Mouse (Mus musculus) urinary bladder, postnatal 14 days (tissue): ENCODE results near the gene Csnk1d.

Experiments
- DNase-seq: peaks from one replicate; pipeline ENCODE4 v3.0.0; 2021; ENCODE audit warnings: low spot score

Csnk1d gene

GRCm38 (mm10) chr11:120987608-120988007 lies 3.5 kb downstream of the Csnk1d start:
- no peak for DNase-seq

- no peak for DNase-seq
Measured at GRCm38 (mm10) chr11:120984448-120985330, 6.4 kb downstream of the Csnk1d start.

GRCm38 (mm10) chr11:120982459-120982858 lies 8.7 kb downstream of the Csnk1d start:
- no peak for DNase-seq

DNA sequence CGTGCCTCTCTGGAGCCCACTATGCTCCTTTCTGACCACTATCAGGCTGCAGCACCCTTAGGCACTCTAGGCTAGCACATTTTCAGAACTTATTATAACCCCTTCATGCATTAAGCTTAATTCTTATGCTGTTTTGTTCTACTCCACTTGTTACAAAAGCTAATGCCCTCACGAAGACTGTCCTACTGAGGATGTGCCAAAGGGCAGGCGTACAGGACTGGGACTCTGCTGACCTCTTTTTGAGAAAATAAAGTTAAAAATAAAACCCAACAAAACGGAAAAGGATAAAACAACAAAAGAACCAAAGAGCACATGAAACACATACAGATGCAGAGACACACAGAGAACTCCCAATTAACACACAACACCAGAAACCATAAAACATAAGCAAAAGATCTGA lies 9.5 kb downstream of the Csnk1d start:
- DNase-seq: no peak

DNA sequence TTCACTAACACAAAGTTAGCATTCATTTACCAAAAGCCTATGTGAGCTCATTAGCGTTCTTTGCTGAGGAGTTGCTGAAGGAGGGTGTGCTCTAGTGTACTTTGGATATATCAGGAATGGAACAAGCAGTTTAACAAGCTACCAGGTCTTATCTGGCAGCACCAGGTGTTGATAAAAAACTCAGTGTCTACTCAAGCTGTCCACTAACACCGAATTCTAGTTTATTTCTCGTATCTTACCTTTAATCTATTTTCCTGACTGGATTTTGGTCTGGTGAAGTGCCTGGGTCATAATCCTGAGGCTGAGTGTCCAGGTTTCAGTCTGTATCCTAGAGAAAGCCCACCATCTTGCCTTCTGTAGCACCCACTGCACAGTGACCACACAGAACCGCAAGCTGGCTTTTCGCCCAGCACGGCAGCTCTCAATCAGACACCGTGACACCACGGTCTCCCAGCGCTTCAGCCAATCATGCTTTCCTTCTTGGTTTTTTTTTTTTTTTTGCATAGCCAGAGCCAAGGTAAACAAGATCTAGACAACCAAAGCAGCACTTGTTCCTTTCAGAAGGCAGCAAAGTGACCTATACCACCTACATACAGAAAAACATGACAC lies 10.6 kb downstream of the Csnk1d start:
- no peak for DNase-seq

DNA sequence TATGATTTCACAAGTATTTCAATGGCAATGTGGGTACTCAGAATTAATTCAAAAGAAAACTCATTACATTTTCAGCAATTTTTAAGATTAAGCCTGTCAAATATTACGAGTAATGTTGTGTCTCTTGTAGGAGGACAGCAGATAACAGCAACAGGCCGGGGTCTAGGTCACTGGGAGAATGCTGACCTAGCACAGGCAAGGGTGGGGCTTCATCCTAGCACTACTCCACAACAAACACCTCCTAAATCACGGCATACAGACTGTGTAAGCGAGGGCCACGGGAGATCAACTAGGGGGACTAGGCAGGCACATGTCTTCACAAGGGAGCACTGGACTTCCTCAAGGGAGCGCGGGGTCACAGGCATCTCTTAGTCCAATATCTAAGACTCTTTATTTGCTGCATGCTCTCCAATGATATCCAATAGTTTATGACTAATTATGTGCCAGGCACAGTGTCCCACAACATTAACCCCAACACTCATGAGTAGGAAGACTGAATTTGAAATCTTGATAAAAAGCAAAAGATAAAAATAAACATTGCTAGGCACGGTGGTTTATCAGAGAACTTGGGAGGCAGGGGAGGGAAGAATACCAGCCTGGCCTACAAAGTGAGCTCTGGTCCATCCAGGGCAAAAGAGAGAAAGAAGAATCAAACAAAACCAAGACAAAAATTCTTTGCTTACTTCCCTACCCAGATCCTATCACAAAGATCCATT lies 11.3 kb downstream of the Csnk1d start:
- no peak for DNase-seq

- no peak for DNase-seq
Measured at GRCm38 (mm10) chr11:120973318-120973717, 17.8 kb downstream of the Csnk1d start.

DNA sequence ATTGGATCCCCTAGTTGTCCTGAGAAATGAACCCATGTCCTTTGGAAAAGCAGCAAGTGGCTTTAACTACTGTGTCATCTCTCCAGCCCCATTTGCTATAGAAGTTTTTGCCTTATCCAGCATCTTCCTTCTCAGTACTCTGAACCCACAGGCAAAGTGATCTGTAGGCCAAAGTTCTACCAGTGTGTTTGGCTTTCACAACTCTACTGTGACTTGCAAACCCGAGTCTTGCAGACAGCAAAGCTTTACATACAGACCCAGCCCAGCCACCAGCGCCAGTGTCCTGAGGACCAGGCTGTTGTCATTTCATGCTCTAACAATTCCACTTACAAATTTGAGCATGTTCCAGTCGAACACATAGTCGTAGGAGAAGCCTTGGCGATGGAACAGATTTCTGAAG lies 19.9 kb downstream of the Csnk1d start:
- DNase-seq: no peak

DNA sequence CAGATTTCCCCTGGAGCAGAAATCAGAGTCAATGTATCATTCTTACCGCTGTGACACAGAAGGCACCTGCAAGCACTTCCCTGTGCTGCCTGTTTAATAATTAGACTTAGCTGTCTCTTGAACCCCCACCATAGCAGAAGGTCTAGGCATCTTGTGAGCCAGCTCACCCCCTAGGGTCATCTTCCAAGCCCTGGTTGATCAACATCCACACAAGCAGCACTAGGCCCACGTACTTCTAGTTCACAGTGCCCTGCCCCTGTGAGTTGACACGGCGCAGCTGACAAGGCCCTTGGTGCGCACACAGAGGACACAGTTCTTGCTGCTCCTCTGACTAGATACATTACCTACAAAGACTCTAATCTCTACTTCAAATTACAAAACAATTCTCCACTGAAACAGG lies 21.4 kb downstream of the Csnk1d start:
- no peak for DNase-seq

- no peak for DNase-seq
Measured at GRCm38 (mm10) chr11:120965587-120965986, 25.5 kb downstream of the Csnk1d start.

- DNase-seq: no peak
Measured at GRCm38 (mm10) chr11:120964195-120965157, 26.7 kb downstream of the Csnk1d start.

DNA sequence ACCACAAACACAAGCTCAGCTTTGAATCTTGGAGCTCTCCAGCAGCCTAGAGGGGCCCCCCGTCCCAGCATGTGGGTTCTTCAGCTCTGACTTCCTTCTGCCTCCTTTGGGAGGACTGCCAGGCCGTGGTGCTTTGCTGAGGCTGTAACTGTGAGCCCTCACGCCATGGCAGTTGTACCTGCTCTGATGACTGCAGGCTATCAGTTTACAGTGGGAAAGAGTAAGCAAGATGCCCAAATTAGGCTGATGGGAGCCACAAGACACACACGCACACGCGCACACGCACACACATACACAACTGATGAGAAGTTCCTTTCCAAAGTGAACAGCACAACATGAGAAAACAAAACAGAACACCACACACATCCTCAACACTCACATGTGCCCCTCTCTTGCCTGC lies 28.2 kb downstream of the Csnk1d start:
- DNase-seq: no peak

GRCm38 (mm10) chr11:120962050-120962771 lies 28.9 kb downstream of the Csnk1d start:
- no peak for DNase-seq

DNA sequence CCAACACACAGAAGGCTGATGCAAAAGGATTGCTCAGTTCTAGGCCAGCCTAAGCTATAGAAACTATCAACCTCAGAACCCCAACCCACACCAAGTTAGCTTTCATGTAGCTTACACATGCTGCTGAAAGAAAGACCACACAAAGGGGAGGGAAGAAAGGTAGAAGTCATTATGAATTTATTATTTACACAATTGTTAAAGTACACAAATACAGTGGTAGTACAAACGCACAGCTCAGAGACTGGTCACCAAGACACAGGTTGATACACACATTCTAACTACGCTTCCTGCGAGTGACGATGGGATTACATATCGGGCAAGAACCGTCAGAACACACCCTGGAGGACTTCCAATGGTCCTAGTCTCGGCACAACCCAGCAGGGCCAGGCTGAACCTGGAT lies 29.5 kb downstream of the Csnk1d start:
- DNase-seq: no peak

- DNase-seq: no peak
Measured at GRCm38 (mm10) chr11:120960248-120960647, 30.9 kb downstream of the Csnk1d start.

- no peak for DNase-seq
Measured at GRCm38 (mm10) chr11:120959564-120959963, 31.6 kb downstream of the Csnk1d start.

DNA sequence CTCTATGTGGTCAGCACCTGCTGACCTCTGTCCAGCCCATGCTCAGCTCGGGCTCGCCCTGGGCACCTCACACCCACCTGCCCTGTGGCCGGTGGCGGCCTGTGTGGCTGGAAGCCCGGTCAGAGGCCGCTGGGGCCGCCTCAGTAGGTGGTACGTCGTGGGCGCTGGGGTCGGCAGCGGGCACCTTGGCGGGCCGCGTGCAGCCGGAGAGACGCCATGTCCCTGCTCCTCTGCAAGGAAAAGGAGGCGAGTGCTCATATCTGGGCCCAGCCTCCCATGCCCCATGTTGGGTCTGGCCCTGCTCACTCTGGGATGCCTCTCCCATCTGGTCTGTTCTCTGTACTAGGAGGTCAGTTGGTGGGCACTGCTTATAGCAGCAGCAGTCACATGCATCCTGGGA lies 32.1 kb downstream of the Csnk1d start:
- DNase-seq: no peak

- DNase-seq: peak; percentile 21
Measured at GRCm38 (mm10) chr11:120957731-120958257, 33.3 kb downstream of the Csnk1d start.

GRCm38 (mm10) chr11:120957052-120957451 lies 34.1 kb downstream of the Csnk1d start:
- DNase-seq: no peak

GRCm38 (mm10) chr11:120955701-120956100 lies 35.4 kb downstream of the Csnk1d start:
- no peak for DNase-seq

GRCm38 (mm10) chr11:120954936-120955335 lies 36.2 kb downstream of the Csnk1d start:
- DNase-seq: peak; percentile 51
